Comparison of ENCODE assay signal across 22 mouse cellular contexts in genomic region chr10:86488544-86488943, GRCm38 (mm10). TPM values are rescaled to one million over a fixed set of nuclear protein-coding genes. Genes with fewer than 3 reads are reported as not detected.
"Had no signal": no experiment of that assay in that cellular context is flagged by ENCODE, and none has a peak within 500 bp of the region (broad histone marks: within the 10 kb centered on the region; RNA-seq: fewer than 3 reads in every experiment).

No protein-coding gene starts in this region.

- DNase-seq: kidney, adult 18-20 months; kidney, adult 9 months; kidney, postnatal 14 days; kidney, postnatal 4 days; left cerebral cortex, postnatal 4 days; liver, postnatal 0 days; lung, embryonic 14.5 days; right cerebral cortex, adult 18-20 months; right cerebral cortex, postnatal 14 days; right cerebral cortex, postnatal 4 days; thymus, postnatal 25 days had no signal

- H3K36me3 ChIP-seq: limb, embryonic 12.5 days; limb, embryonic 15.5 days; midbrain, embryonic 15.5 days; stomach, embryonic 15.5 days had no signal

- H3K4me2 ChIP-seq: limb, embryonic 12.5 days; limb, embryonic 15.5 days; liver, embryonic 11.5 days; lung, embryonic 14.5 days; stomach, embryonic 15.5 days had no signal

- ATAC-seq: liver, postnatal 0 days; lung, postnatal 0 days; midbrain, embryonic 15.5 days had no signal

- H3K4me3 ChIP-seq: limb, embryonic 12.5 days; limb, embryonic 15.5 days; midbrain, embryonic 15.5 days; myocyte; stomach, embryonic 15.5 days had no signal

- H3K4me1 ChIP-seq: stomach, embryonic 15.5 days had no signal

- H3K9me3 ChIP-seq: limb, embryonic 12.5 days; limb, embryonic 15.5 days; midbrain, embryonic 15.5 days; stomach, embryonic 15.5 days had no signal

- H3K27me3 ChIP-seq: limb, embryonic 12.5 days; limb, embryonic 15.5 days; midbrain, embryonic 15.5 days; stomach, embryonic 15.5 days had no signal

- H3K27ac ChIP-seq: limb, embryonic 12.5 days; limb, embryonic 15.5 days; liver, embryonic 14.5 days; macrophage; midbrain, embryonic 15.5 days; stomach, embryonic 15.5 days had no signal

- H3K9ac ChIP-seq: limb, embryonic 12.5 days; limb, embryonic 15.5 days; liver, embryonic 14.5 days; liver, postnatal 0 days; lung, embryonic 14.5 days; midbrain, embryonic 15.5 days; stomach, embryonic 15.5 days had no signal

RNA-seq across cellular contexts. Expression of gene Syn3, which starts 10.2 kb away (rescaled TPM):
- total RNA-seq: megakaryocyte, adult 5-6 weeks; monocyte, adult 5-6 weeks had no signal
